Mouse (Mus musculus) Patski (cell line): ENCODE measurements at regions not wholly inside any gene's neighbourhood (a gene's known extent, or its start where the extent isn't known, plus 50 kb on each side); places are given as distances from the start of the nearest gene placed in this dataset.

Experiments
- ATAC-seq: fragments of 100-300 bp; one replicate; pipeline ENCODE4 v1.8.0; 2021
- CTCF ChIA-PET: fragments of 350-600 bp; sonication (Branson Sonifier 250); formaldehyde crosslinking; loops from one replicate; lab custom pipeline; 2022; ENCODE audit warnings: inconsistent platforms; lab: Charles Lee
- POLR2A ChIA-PET: fragments of 350-600 bp; sonication (Branson Sonifier 250); formaldehyde crosslinking; loops from one replicate; lab custom pipeline; 2022; ENCODE audit warnings: antibody characterized with exemption, inconsistent platforms; lab: Charles Lee
- DNase-seq: peaks from one replicate; pipeline ENCODE4 v3.0.0-alpha.2; 2011; ENCODE audit warnings: low read depth, low spot score
- H3K27me3 ChIP-seq: fragments of 371-371 bp; one replicate; pipeline ENCODE4 v1.5.1; 2021
- CTCF ChIP-seq: fragments of 100-300 bp; IDR thresholded peaks from one replicate; pipeline ENCODE4 v1.5.1; 2021
- in situ Hi-C: fragments of 300-500 bp; cut with MboI; formaldehyde crosslinking; loops from 3 replicates; pipeline ENCODE4 v1.11.1; 2018; ENCODE audit warnings: low pct_unique_long_range_greater_than_20kb, mixed read lengths

GRCm38 (mm10) chr17:7600555-7600954 lies 215.3 kb upstream of the Unc93a2 start:
- H3K27me3 ChIP-seq = no peaks in the 10 kb centered on the region
- no peak for DNase-seq
- no peak for TF ChIP-seq CTCF
- in situ Hi-C loops = no loop called here
- CTCF ChIA-PET = interaction anchor here (1.1 to 2.8 kb wide), 3 partner anchors 14 to 221 kb away, joined by 3 to 8 read pairs (median 7); no protein-coding TSS in a partner anchor
- POLR2A ChIA-PET = no interaction called here
- no peak for ATAC-seq

- no peak for DNase-seq
Measured at GRCm38 (mm10) chr17:7597481-7597880, 212.2 kb upstream of the Unc93a2 start.

GRCm38 (mm10) chr17:7594801-7595200 lies 209.5 kb upstream of the Unc93a2 start:
- in situ Hi-C loops = loop anchor here (5.0 kb wide), 1 partner anchor 228 kb away; no protein-coding TSS in a partner anchor
- no peak for ATAC-seq
- no peak for TF ChIP-seq CTCF
- DNase-seq = no peak
- ChIA-PET CTCF (no interaction called here), POLR2A (no interaction called here)
- no peaks in the 10 kb centered on the region for H3K27me3 ChIP-seq

More at GRCm38 (mm10) chr17:7597481-7597880, 212.2 kb upstream of the Unc93a2 start:
- POLR2A ChIA-PET = no interaction called here
- CTCF ChIA-PET = no interaction called here
- peak; percentile 58 for TF ChIP-seq CTCF
- ATAC-seq = no peak
- H3K27me3 ChIP-seq = no peaks in the 10 kb centered on the region
- in situ Hi-C loops = loop anchor here (5.0 kb wide), 1 partner anchor 225 kb away; no protein-coding TSS in a partner anchor

GRCm38 (mm10) chr17:7592491-7592890 lies 207.2 kb upstream of the Unc93a2 start:
- TF ChIP-seq CTCF = no peak
- ChIA-PET CTCF (no interaction called here), POLR2A (no interaction called here)
- no peak for ATAC-seq
- in situ Hi-C loops = no loop called here
- H3K27me3 ChIP-seq = no peaks in the 10 kb centered on the region
- peak; percentile 25 for DNase-seq

- in situ Hi-C loops = no loop called here
- DNase-seq (peak; percentile 34), ATAC-seq (peak; percentile 77)
- ChIA-PET CTCF (no interaction called here), POLR2A (interaction anchor here (0.6 kb wide), 1 partner anchor 32 kb away, joined by 3 read pairs; no protein-coding TSS in a partner anchor)
- no peak for TF ChIP-seq CTCF
- no peaks in the 10 kb centered on the region for H3K27me3 ChIP-seq
Measured at GRCm38 (mm10) chr17:7582866-7583398, 197.7 kb upstream of the Unc93a2 start.

GRCm38 (mm10) chr17:7579031-7579430 lies 193.8 kb upstream of the Unc93a2 start:
- POLR2A ChIA-PET = no interaction called here
- in situ Hi-C loops = no loop called here
- H3K27me3 ChIP-seq = no peaks in the 10 kb centered on the region
- ATAC-seq (no peak), DNase-seq (no peak)
- TF ChIP-seq CTCF = no peak
- CTCF ChIA-PET = interaction anchor here (1.3 kb wide), 1 partner anchor 22 kb away, joined by 3 read pairs; no protein-coding TSS in a partner anchor

- ChIA-PET CTCF (no interaction called here), POLR2A (no interaction called here)
- TF ChIP-seq CTCF = no peak
- in situ Hi-C loops = no loop called here
- no peak for DNase-seq
- no peaks in the 10 kb centered on the region for H3K27me3 ChIP-seq
- ATAC-seq = no peak
Measured at GRCm38 (mm10) chr17:7578003-7578402, 192.7 kb upstream of the Unc93a2 start.

- ChIA-PET CTCF (no interaction called here), POLR2A (no interaction called here)
- in situ Hi-C loops = no loop called here
- peak; percentile 93 for DNase-seq
- ATAC-seq = peak; percentile 87
- TF ChIP-seq CTCF = no peak
- no peaks in the 10 kb centered on the region for H3K27me3 ChIP-seq
Measured at GRCm38 (mm10) chr17:7577227-7577626, 192.0 kb upstream of the Unc93a2 start.

GRCm38 (mm10) chr17:7571481-7571880 lies 186.2 kb upstream of the Unc93a2 start:
- POLR2A ChIA-PET = no interaction called here
- in situ Hi-C loops = no loop called here
- H3K27me3 ChIP-seq = no peaks in the 10 kb centered on the region
- TF ChIP-seq CTCF = no peak
- ATAC-seq (no peak), DNase-seq (no peak)
- CTCF ChIA-PET = interaction anchor here (1.2 to 1.7 kb wide), 2 partner anchors 10 to 12 kb away, joined by 4 to 7 read pairs; no protein-coding TSS in a partner anchor

- no peaks in the 10 kb centered on the region for H3K27me3 ChIP-seq
- ChIA-PET POLR2A (no interaction called here), CTCF (no interaction called here)
- in situ Hi-C loops = no loop called here
- no peak for TF ChIP-seq CTCF
- DNase-seq (no peak), ATAC-seq (no peak)
Measured at GRCm38 (mm10) chr17:7568482-7568881, 183.2 kb upstream of the Unc93a2 start.

GRCm38 (mm10) chr17:7565771-7566170 lies 180.5 kb upstream of the Unc93a2 start:
- POLR2A ChIA-PET = no interaction called here
- in situ Hi-C loops = no loop called here
- no peaks in the 10 kb centered on the region for H3K27me3 ChIP-seq
- no peak for DNase-seq
- CTCF ChIA-PET = interaction anchor here (1.7 to 2.2 kb wide), 2 partner anchors 10 to 21 kb away, joined by 3 to 7 read pairs; no protein-coding TSS in a partner anchor
- ATAC-seq = no peak
- no peak for TF ChIP-seq CTCF
